Mouse (Mus musculus): ENCODE results near the gene Uox.

- no peak for TF ChIP-seq CTCF (IDR thresholded peaks at IDR 0.05; ENCODE audit: borderline replicate concordance, insufficient read depth, low read length)
- TF ChIP-seq POLR2A (IDR thresholded peaks at IDR 0.05; ENCODE audit: low read depth, low read length), result no peak
Measured at GRCm38 (mm10) chr3:146602531-146602930, 32.3 kb downstream of the Uox start.

Measured in embryonic fibroblast, embryonic 13.5 days (primary cell).